In genomic region chr11:4192757-4193156, GRCm38 (mm10) we compare ENCODE assay signal across 17 mouse cellular contexts. TPM values are rescaled to one million over a fixed set of nuclear protein-coding genes. Genes with fewer than 3 reads are reported as not detected.
A peak's percentile ranks its signal among the peaks of the same experiment; 100 is the strongest.
DNase-seq lines count a peak whose midpoint lies in the region; ATAC-seq and TF ChIP-seq lines count a peak whose summit lies in the region.
"Had no signal": no experiment of that assay in that cellular context is flagged by ENCODE, and none has a peak within 500 bp of the region (broad histone marks: within the 10 kb centered on the region; RNA-seq: fewer than 3 reads in every experiment).

No protein-coding gene starts in this region.

- no peak overlapping the region for H3K4me2 ChIP-seq in kidney, postnatal 0 days (ENCODE audit: low read length)
- no peak overlapping the region for H3K4me2 ChIP-seq in embryonic facial prominence, embryonic 13.5 days
- H3K4me2 ChIP-seq: heart, embryonic 12.5 days; liver, embryonic 12.5 days had no signal

- no peak overlapping the region for H3K4me3 ChIP-seq in gastrocnemius, adult 2 months
- H3K4me3 ChIP-seq in kidney, postnatal 0 days (replicated peaks; ENCODE audit: low read depth, low read length) = no peak overlapping the region
- H3K4me3 ChIP-seq in embryonic facial prominence, embryonic 13.5 days = no peak overlapping the region
- H3K4me3 ChIP-seq in olfactory bulb, adult 2 months (ENCODE audit: insufficient read depth, low read depth, low read length) = no peak overlapping the region
- H3K4me3 ChIP-seq: forebrain, embryonic 10.5 days; heart, embryonic 12.5 days; liver, embryonic 12.5 days had no signal

- peaks cover 26% of the 10 kb centered on the region for H3K4me1 ChIP-seq in kidney, postnatal 0 days (replicated peaks; ENCODE audit: insufficient read depth, low read length)
- peaks cover 66% of the 10 kb centered on the region for H3K4me1 ChIP-seq in embryonic facial prominence, embryonic 13.5 days
- H3K4me1 ChIP-seq in olfactory bulb, adult 2 months (ENCODE audit: control insufficient read depth, insufficient read depth, low read length) = peaks cover 17% of the 10 kb centered on the region

- H3K36me3 ChIP-seq in kidney, postnatal 0 days (ENCODE audit: insufficient read depth, low read length) = 0 out of 2 replicates have a peak, but pooled peaks cover 2% of the 10 kb centered on the region
- peaks cover 3% of the 10 kb centered on the region; the same call in 1 of the 2 replicates for H3K36me3 ChIP-seq in embryonic facial prominence, embryonic 13.5 days
- H3K36me3 ChIP-seq: forebrain, embryonic 10.5 days; heart, embryonic 12.5 days; liver, embryonic 12.5 days had no signal

- DNase-seq in gastrocnemius, adult 2 months = no peak
- no peak for DNase-seq in gastrocnemius, adult 8-10 months (ENCODE audit: low spot score in 2 of 2)
- no peak for DNase-seq in kidney, postnatal 0 days (ENCODE audit: low spot score)
- no peak for DNase-seq in kidney, postnatal 4 days
- DNase-seq in spleen, adult 12 weeks (ENCODE audit: low spot score) = no peak
- DNase-seq: adrenal gland, postnatal 36 days; cerebellum, postnatal 10 days; heart, postnatal 4 days; kidney, adult 11 months; thymus, adult 2 months had no signal

- ATAC-seq in kidney, postnatal 0 days (replicated peaks; ENCODE audit: low FRiP score, low read depth) = no peak
- no peak for ATAC-seq in embryonic facial prominence, embryonic 13.5 days (ENCODE audit: insufficient number of reproducible peaks, insufficient read depth, low FRiP score, low TSS enrichment, low read depth)
- ATAC-seq in CD4-positive, CD25-positive, alpha-beta regulatory T cell, adult 4 months = no peak
- ATAC-seq: liver, embryonic 12.5 days; Patski had no signal

- peak overlapping the region; percentile 81 for H3K27ac ChIP-seq in gastrocnemius, adult 2 months
- H3K27ac ChIP-seq in kidney, postnatal 0 days = peak overlapping the region; percentile 50; the same call in 1 of the 2 replicates
- H3K27ac ChIP-seq in embryonic facial prominence, embryonic 13.5 days = peak overlapping the region; percentile 75; the same call in 1 of the 2 replicates
- H3K27ac ChIP-seq in olfactory bulb, adult 2 months (ENCODE audit: insufficient read depth, low read depth, low read length) = peak overlapping the region; percentile 18; the same call in 1 of the 2 replicates
- H3K27ac ChIP-seq: forebrain, embryonic 10.5 days; liver, embryonic 12.5 days had no signal

- no peaks in the 10 kb centered on the region for H3K27me3 ChIP-seq in kidney, postnatal 0 days (ENCODE audit: insufficient read depth, low read length)
- H3K27me3 ChIP-seq in embryonic facial prominence, embryonic 13.5 days = no peaks in the 10 kb centered on the region
- H3K27me3 ChIP-seq: heart, embryonic 12.5 days; Patski had no signal

- TF ChIP-seq CTCF in gastrocnemius, adult 2 months (IDR thresholded peaks at IDR 0.05) = no peak
- TF ChIP-seq CTCF in kidney, postnatal 0 days (IDR thresholded peaks at IDR 0.05; ENCODE audit: low read depth) = no peak
- no peak for TF ChIP-seq CTCF in olfactory bulb, adult 2 months (IDR thresholded peaks at IDR 0.05; ENCODE audit: insufficient read depth, low read depth, low read length)

- 76% methylated on average over 3 of the region's 3 CpGs for WGBS in kidney, postnatal 0 days
- WGBS in embryonic facial prominence, embryonic 13.5 days = 61% methylated on average over 3 of the region's 3 CpGs
- 79% methylated on average over 3 of the region's 3 CpGs for WGBS in olfactory bulb, adult 2 months

- no peak overlapping the region for H3K9ac ChIP-seq in kidney, postnatal 0 days (ENCODE audit: low read depth, low read length)
- H3K9ac ChIP-seq in embryonic facial prominence, embryonic 13.5 days = no peak overlapping the region
- H3K9ac ChIP-seq: heart, embryonic 12.5 days; liver, embryonic 12.5 days had no signal

- TF ChIP-seq POLR2A in olfactory bulb, adult 2 months (IDR thresholded peaks at IDR 0.05; ENCODE audit: insufficient read depth, low read depth, low read length) = no peak

- intact Hi-C loops in gastrocnemius, adult 2 months (cut with DNase I) = no loop called here

- no peaks in the 10 kb centered on the region for H3K9me3 ChIP-seq in kidney, postnatal 0 days (replicated peaks; ENCODE audit: low read length)
- no peaks in the 10 kb centered on the region for H3K9me3 ChIP-seq in embryonic facial prominence, embryonic 13.5 days
- H3K9me3 ChIP-seq: forebrain, embryonic 10.5 days; heart, embryonic 12.5 days; liver, embryonic 12.5 days had no signal

RNA-seq across cellular contexts. Expression of gene Tbc1d10a, which starts 6.2 kb away (rescaled TPM):
- total RNA-seq in gastrocnemius, adult 2 months (2021) = 1 to 10 TPM; 3.1 to 5.2 TPM
- 1 to 10 TPM; 2.7 to 4.5 (median 3.7) TPM for total RNA-seq in gastrocnemius, adult 8-10 months (2022)
- 40.6 and 41.1 TPM in 2 replicates for polyA plus RNA-seq in kidney, postnatal 0 days (2015; fragmentation: Nextera tagmentation; extraction: Ambion mirVana)
- 39.2 and 39.4 TPM in 2 replicates for polyA plus RNA-seq in embryonic facial prominence, embryonic 13.5 days (2015; fragmentation: Nextera tagmentation; extraction: Ambion mirVana)
- not detected in 2 replicates for polyA plus RNA-seq in olfactory bulb, adult 2 months (2012; ENCODE audit: insufficient read depth, insufficient read length, low replicate concordance, missing spikeins)
- 10 to 100 TPM; 23.0 to 30.6 TPM for polyA plus RNA-seq in CD4-positive, CD25-positive, alpha-beta regulatory T cell, adult 4 months (2017; shearing (Covaris generic))

RNA-seq across cellular contexts. Expression of gene Castor1, which starts 25.3 kb away (rescaled TPM):
- total RNA-seq in gastrocnemius, adult 2 months (2021) = 1 to 10 TPM; 2.0 to 2.6 TPM
- total RNA-seq in gastrocnemius, adult 8-10 months (2022) = 1 to 10 TPM in 3 of 4 experiments, under 1 TPM in 1; 0.56 to 2.9 (median 1.8) TPM
- polyA plus RNA-seq in kidney, postnatal 0 days (2015; fragmentation: Nextera tagmentation; extraction: Ambion mirVana) = 6.5 and 6.7 TPM in 2 replicates
- polyA plus RNA-seq in embryonic facial prominence, embryonic 13.5 days (2015; fragmentation: Nextera tagmentation; extraction: Ambion mirVana) = 6.6 and 7.1 TPM in 2 replicates
- polyA plus RNA-seq in olfactory bulb, adult 2 months (2012; ENCODE audit: insufficient read depth, insufficient read length, low replicate concordance, missing spikeins) = not detected in 2 replicates
- polyA plus RNA-seq in CD4-positive, CD25-positive, alpha-beta regulatory T cell, adult 4 months (2017; shearing (Covaris generic)) = 10 to 100 TPM; 32.3 to 51.9 TPM

RNA-seq across cellular contexts. Expression of gene Sf3a1, which starts 32.6 kb away (rescaled TPM):
- 10 to 100 TPM; 13.9 to 19.6 TPM for total RNA-seq in gastrocnemius, adult 2 months (2021)
- total RNA-seq in gastrocnemius, adult 8-10 months (2022) = 10 to 100 TPM; 11.3 to 15.6 (median 12.2) TPM
- polyA plus RNA-seq in kidney, postnatal 0 days (2015; fragmentation: Nextera tagmentation; extraction: Ambion mirVana) = 31.2 and 31.3 TPM in 2 replicates
- polyA plus RNA-seq in embryonic facial prominence, embryonic 13.5 days (2015; fragmentation: Nextera tagmentation; extraction: Ambion mirVana) = 59.6 and 71.6 TPM in 2 replicates
- polyA plus RNA-seq in olfactory bulb, adult 2 months (2012; ENCODE audit: insufficient read depth, insufficient read length, low replicate concordance, missing spikeins) = 165 TPM in 1 of 2 replicates, not detected in the other
- polyA plus RNA-seq in CD4-positive, CD25-positive, alpha-beta regulatory T cell, adult 4 months (2017; shearing (Covaris generic)) = 10 to 100 TPM; 57.5 to 68.2 TPM

RNA-seq across cellular contexts. Expression of gene Ccdc157, which starts 32.7 kb away (rescaled TPM):
- total RNA-seq in gastrocnemius, adult 2 months (2021) = 1 to 10 TPM; 3.2 to 3.4 TPM
- 1 to 10 TPM; 1.7 to 2.5 (median 2.2) TPM for total RNA-seq in gastrocnemius, adult 8-10 months (2022)
- polyA plus RNA-seq in kidney, postnatal 0 days (2015; fragmentation: Nextera tagmentation; extraction: Ambion mirVana) = 5.9 and 6.0 TPM in 2 replicates
- polyA plus RNA-seq in embryonic facial prominence, embryonic 13.5 days (2015; fragmentation: Nextera tagmentation; extraction: Ambion mirVana) = 8.2 and 9.7 TPM in 2 replicates
- not detected in 2 replicates for polyA plus RNA-seq in olfactory bulb, adult 2 months (2012; ENCODE audit: insufficient read depth, insufficient read length, low replicate concordance, missing spikeins)
- polyA plus RNA-seq in CD4-positive, CD25-positive, alpha-beta regulatory T cell, adult 4 months (2017; shearing (Covaris generic)) = 1 to 10 TPM; 2.7 to 3.0 TPM

RNA-seq across cellular contexts. Expression of gene Osm, which starts 43.5 kb away (rescaled TPM):
- total RNA-seq in gastrocnemius, adult 2 months (2021) = not detected
- total RNA-seq in gastrocnemius, adult 8-10 months (2022) = not detected
- polyA plus RNA-seq in kidney, postnatal 0 days (2015; fragmentation: Nextera tagmentation; extraction: Ambion mirVana) = 0.09 and 0.11 TPM in 2 replicates
- not detected in 2 replicates for polyA plus RNA-seq in embryonic facial prominence, embryonic 13.5 days (2015; fragmentation: Nextera tagmentation; extraction: Ambion mirVana)
- not detected in 2 replicates for polyA plus RNA-seq in olfactory bulb, adult 2 months (2012; ENCODE audit: insufficient read depth, insufficient read length, low replicate concordance, missing spikeins)
- 10 to 100 TPM; 18.6 to 22.8 TPM for polyA plus RNA-seq in CD4-positive, CD25-positive, alpha-beta regulatory T cell, adult 4 months (2017; shearing (Covaris generic))
- polyA plus RNA-seq: forebrain, embryonic 10.5 days; heart, embryonic 12.5 days; Patski had no signal

Comparison
In these comparisons a context has a peak if more than half of its experiments do, and no peak if none do; other contexts are left out.
1. H3K27ac ChIP-seq: peak in every context shown above with its lines; median percentile 81 in gastrocnemius, adult 2 months; 75 in embryonic facial prominence, embryonic 13.5 days; 50 in kidney, postnatal 0 days; 18 in olfactory bulb, adult 2 months.
2. RNA of gene Tbc1d10a, which starts 6.2 kb away (polyA plus RNA-seq): 40.6 to 41.1 TPM in kidney, postnatal 0 days, 39.2 to 39.4 TPM in embryonic facial prominence, embryonic 13.5 days and 23.0 to 30.6 TPM in CD4-positive, CD25-positive, alpha-beta regulatory T cell, adult 4 months; not detected in olfactory bulb, adult 2 months; every median in the first group is over 10 times any median in the second.